Mouse (Mus musculus): ENCODE measurements around the gene Tbcel.

Gene Tbcel

GRCm38 (mm10) chr9:42387038-42387437 is 120.6 kb downstream of the Tbcel start:
- ATAC-seq (ENCODE audit: low TSS enrichment), result no peak

GRCm38 (mm10) chr9:42385656-42386055 is 122.0 kb downstream of the Tbcel start:
- no peak for ATAC-seq (ENCODE audit: low TSS enrichment)

DNA sequence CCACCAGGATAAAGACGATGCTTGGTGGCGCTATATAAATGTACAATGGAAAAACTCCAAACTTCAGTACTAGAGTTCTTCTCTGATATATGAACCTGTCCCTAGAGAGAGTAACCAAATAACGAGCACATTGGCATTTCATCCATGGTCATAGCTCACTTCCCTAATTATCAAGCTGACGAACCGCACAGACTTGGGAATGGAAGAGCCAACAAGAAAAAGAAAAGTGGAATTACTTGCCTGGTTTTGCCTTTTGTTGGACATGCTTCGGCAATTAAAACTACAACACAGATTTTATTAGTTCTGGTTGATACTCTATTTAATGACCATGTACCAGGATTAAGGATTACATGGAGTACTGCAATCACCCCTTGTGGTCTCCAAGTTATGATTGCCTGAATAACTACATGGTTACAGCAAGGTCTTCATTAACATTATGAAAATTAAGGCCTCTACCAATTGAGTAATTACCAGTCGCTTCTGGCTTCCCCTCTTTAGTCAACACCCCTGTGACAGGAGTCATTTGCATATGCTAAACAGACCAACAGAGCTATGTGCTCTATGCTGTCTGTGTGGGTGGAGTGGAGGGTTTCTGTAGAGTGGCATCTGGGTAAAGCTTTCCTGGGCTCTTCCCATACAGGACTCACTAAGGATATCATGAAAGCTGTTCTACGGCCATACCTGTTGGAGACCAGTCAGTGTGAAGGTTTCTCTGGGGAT is 124.8 kb downstream of the Tbcel start:
- ATAC-seq (ENCODE audit: low TSS enrichment), result no peak

- peak; percentile 27; the same call in 1 of the 2 replicates for ATAC-seq (ENCODE audit: low TSS enrichment)
Measured at GRCm38 (mm10) chr9:42382063-42382462, 125.5 kb downstream of the Tbcel start.

DNA sequence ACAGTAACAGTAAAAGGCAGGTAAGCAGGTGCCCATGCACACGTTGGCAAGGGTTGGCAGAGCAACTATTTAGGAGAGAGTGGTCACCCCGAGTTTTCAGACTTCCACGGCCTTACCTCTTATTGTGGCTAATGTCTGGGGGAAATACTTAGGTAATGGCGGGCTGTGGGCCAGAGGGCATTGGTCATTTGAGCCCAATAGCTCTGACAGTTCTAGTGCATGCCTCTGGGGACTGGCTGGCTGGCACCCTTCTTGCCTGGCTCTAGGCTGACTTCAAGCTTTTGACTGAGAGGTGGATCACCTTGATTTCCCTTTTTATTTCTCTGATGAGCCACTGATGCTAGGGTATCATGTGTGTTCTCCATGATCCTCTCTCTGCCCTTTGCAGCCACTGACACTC is 129.5 kb downstream of the Tbcel start:
- ATAC-seq (ENCODE audit: low TSS enrichment), result no peak

GRCm38 (mm10) chr9:42377656-42378055 is 130.0 kb downstream of the Tbcel start:
- ATAC-seq (ENCODE audit: low TSS enrichment), result no peak

- ATAC-seq (ENCODE audit: low TSS enrichment), result no peak
Measured at GRCm38 (mm10) chr9:42371670-42372368, 135.8 kb downstream of the Tbcel start.
